Comparison of ENCODE assay signal across 32 mouse cellular contexts in the genomic region with DNA sequence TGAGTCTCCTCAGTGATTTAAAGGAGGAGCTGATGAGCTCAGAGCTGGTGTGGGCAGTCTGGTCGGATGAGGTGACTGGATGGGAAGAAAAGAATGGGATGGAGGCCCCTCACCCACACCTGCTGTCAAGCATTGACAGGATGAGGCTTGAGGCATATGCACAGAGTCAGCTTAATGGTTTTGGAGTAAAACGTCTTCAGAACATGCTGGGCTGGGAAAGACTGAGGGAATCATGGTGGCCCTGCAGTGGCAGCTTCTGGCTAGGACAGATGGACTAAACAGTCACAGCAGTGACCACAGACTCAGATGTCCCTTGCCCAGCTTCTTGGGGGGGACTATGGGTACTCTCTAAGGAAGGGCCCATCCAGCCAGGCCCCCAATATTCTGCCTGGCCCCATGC.
"Had no signal": no experiment of that assay in that cellular context is flagged by ENCODE, and none has a peak within 500 bp of the region (broad histone marks: within the 10 kb centered on the region; RNA-seq: fewer than 3 reads in every experiment).

No protein-coding gene starts in this region.

- H3K27me3 ChIP-seq: limb, embryonic 12.5 days; liver, embryonic 13.5 days; liver, embryonic 15.5 days; lung, embryonic 15.5 days; neural tube, embryonic 12.5 days had no signal

- ATAC-seq: liver, embryonic 12.5 days; liver, postnatal 0 days; lung, postnatal 0 days; midbrain, embryonic 13.5 days; midbrain, embryonic 15.5 days; midbrain, embryonic 16.5 days had no signal

- H3K9me3 ChIP-seq: limb, embryonic 10.5 days; limb, embryonic 12.5 days; limb, embryonic 13.5 days; limb, embryonic 15.5 days; liver, embryonic 12.5 days; liver, embryonic 13.5 days; liver, embryonic 15.5 days; lung, embryonic 15.5 days; megakaryocyte, embryonic 14.5 days; midbrain, embryonic 10.5 days; midbrain, embryonic 12.5 days; midbrain, embryonic 13.5 days; midbrain, embryonic 15.5 days; neural tube, embryonic 12.5 days had no signal

- H3K4me3 ChIP-seq: limb, embryonic 10.5 days; limb, embryonic 12.5 days; limb, embryonic 13.5 days; limb, embryonic 15.5 days; liver, embryonic 12.5 days; liver, embryonic 13.5 days; liver, embryonic 15.5 days; lung, embryonic 15.5 days; midbrain, embryonic 10.5 days; midbrain, embryonic 12.5 days; midbrain, embryonic 13.5 days; midbrain, embryonic 15.5 days; myocyte; neural tube, embryonic 12.5 days had no signal

- H3K36me3 ChIP-seq: limb, embryonic 10.5 days; limb, embryonic 12.5 days; limb, embryonic 13.5 days; limb, embryonic 15.5 days; liver, embryonic 12.5 days; liver, embryonic 13.5 days; liver, embryonic 15.5 days; lung, embryonic 15.5 days; midbrain, embryonic 10.5 days; midbrain, embryonic 12.5 days; midbrain, embryonic 13.5 days; midbrain, embryonic 15.5 days; neural tube, embryonic 12.5 days had no signal

- H3K4me2 ChIP-seq: limb, embryonic 12.5 days; limb, embryonic 13.5 days; limb, embryonic 15.5 days; liver, embryonic 11.5 days; liver, embryonic 12.5 days; liver, embryonic 13.5 days; liver, embryonic 15.5 days; lung, embryonic 14.5 days; lung, embryonic 15.5 days; midbrain, embryonic 11.5 days; midbrain, embryonic 12.5 days; midbrain, embryonic 13.5 days; midbrain, embryonic 15.5 days; neural tube, embryonic 12.5 days had no signal

- H3K9ac ChIP-seq: limb, embryonic 12.5 days; limb, embryonic 13.5 days; limb, embryonic 15.5 days; liver, embryonic 12.5 days; liver, embryonic 13.5 days; liver, embryonic 14.5 days; liver, embryonic 15.5 days; liver, postnatal 0 days; lung, embryonic 14.5 days; lung, embryonic 15.5 days; midbrain, embryonic 12.5 days; midbrain, embryonic 13.5 days; midbrain, embryonic 15.5 days; neural tube, embryonic 12.5 days had no signal

- DNase-seq: left cerebral cortex, postnatal 4 days; liver; liver, embryonic 13.5 days; liver, postnatal 0 days; lung, adult 18-20 months; lung, adult 2 months; lung, embryonic 14.5 days; lung, postnatal 10 days; lung, postnatal 14 days; lung, postnatal 36 days; lung, postnatal 4 days; midbrain, embryonic 14.5 days had no signal

- H3K27ac ChIP-seq: limb, embryonic 10.5 days; limb, embryonic 12.5 days; limb, embryonic 13.5 days; limb, embryonic 15.5 days; liver, embryonic 12.5 days; liver, embryonic 13.5 days; liver, embryonic 14.5 days; liver, embryonic 15.5 days; lung, embryonic 15.5 days; macrophage; midbrain, embryonic 10.5 days; midbrain, embryonic 12.5 days; midbrain, embryonic 13.5 days; midbrain, embryonic 15.5 days; neural tube, embryonic 12.5 days had no signal

- H3K4me1 ChIP-seq: limb, embryonic 10.5 days; limb, embryonic 12.5 days; limb, embryonic 13.5 days; limb, embryonic 15.5 days; liver, embryonic 12.5 days; liver, embryonic 13.5 days; liver, embryonic 15.5 days; midbrain, embryonic 10.5 days; midbrain, embryonic 13.5 days; midbrain, embryonic 15.5 days; neural tube, embryonic 12.5 days had no signal
